15 mouse cellular contexts compared by ENCODE assay signal in the genomic region with DNA sequence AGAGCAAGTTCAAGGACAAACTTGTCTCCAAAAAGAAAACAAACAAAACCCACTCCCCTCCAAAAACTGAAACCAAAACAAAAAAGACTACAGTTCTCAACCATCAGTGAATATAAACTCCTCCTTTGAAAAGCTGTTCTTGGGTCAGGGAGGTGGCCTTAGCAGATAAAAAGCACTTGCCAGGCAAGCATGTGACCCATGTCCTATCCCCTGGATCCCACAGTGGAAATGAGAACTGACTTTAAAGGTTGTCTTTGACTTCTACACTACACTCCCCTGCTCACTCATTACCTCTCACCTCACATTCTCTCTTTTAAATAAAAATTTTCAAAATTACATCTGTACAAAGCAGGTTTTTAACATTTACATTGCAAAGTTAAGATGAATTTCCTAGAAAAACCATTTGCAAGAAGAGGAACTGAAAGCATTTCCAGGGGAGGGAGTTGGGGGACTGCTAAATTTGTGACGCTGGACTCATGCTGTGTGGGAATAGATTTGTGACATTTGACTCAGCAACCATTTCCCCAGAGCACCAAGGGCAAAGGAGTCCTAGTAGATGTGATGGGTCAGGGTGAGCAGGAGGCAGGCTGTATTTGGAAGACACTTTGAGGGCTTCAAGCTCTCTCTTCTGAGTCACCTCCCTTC. TPM values are rescaled to one million over a fixed set of nuclear protein-coding genes. Genes with fewer than 3 reads are reported as not detected.
DNase-seq lines count a peak whose midpoint lies in the region; ATAC-seq and TF ChIP-seq lines count a peak whose summit lies in the region.
"Had no signal": no experiment of that assay in that cellular context is flagged by ENCODE, and none has a peak within 500 bp of the region (broad histone marks: within the 10 kb centered on the region; RNA-seq: fewer than 3 reads in every experiment).

No protein-coding gene starts in this region.

- no peak overlapping the region for H3K9ac ChIP-seq in liver, postnatal 0 days (replicated peaks)
- H3K9ac ChIP-seq: liver, embryonic 14.5 days; stomach, embryonic 15.5 days had no signal

- H3K4me1 ChIP-seq in liver, postnatal 0 days (ENCODE audit: insufficient read depth) = peaks cover 55% of the 10 kb centered on the region
- peaks cover 29% of the 10 kb centered on the region for H3K4me1 ChIP-seq in olfactory bulb, adult 2 months (ENCODE audit: control insufficient read depth, insufficient read depth, low read length)

- peak; percentile 17 to 28 for DNase-seq in cerebellum, postnatal 10 days
- no peak for DNase-seq in cerebellum, adult 11-12 months
- DNase-seq in liver, postnatal 0 days = no peak
- no peak for DNase-seq in liver
- DNase-seq in brain, embryonic 14.5 days (ENCODE audit: low read depth) = peak; percentile 20
- no peak for DNase-seq in ovary, adult 18-20 months (ENCODE audit: low spot score)
- no peak for DNase-seq in layer of hippocampus, postnatal 36 days
- DNase-seq: cerebellum, postnatal 14 days; gastrocnemius, postnatal 36 days; kidney, adult 8-10 months had no signal

- WGBS in liver, postnatal 0 days (ENCODE audit: insufficient replicate concordance) = 41% methylated on average over 1 of the region's 1 CpGs
- WGBS in olfactory bulb, adult 2 months = 4% methylated on average over 1 of the region's 1 CpGs

- TF ChIP-seq CTCF in liver, postnatal 0 days (IDR thresholded peaks at IDR 0.05; ENCODE audit: low read depth) = no peak
- no peak for TF ChIP-seq CTCF in brain, embryonic 14.5 days (IDR thresholded peaks at IDR 0.05; ENCODE audit: borderline replicate concordance, extremely low read depth, insufficient read depth, insufficient read length)
- TF ChIP-seq CTCF in olfactory bulb, adult 2 months (IDR thresholded peaks at IDR 0.05; ENCODE audit: insufficient read depth, low read depth, low read length) = no peak

- H3K4me2 ChIP-seq in liver, postnatal 0 days (ENCODE audit: low read depth, low read length) = no peak overlapping the region
- H3K4me2 ChIP-seq: midbrain, embryonic 12.5 days; stomach, embryonic 15.5 days had no signal

- H3K36me3 ChIP-seq in liver, postnatal 0 days (replicated peaks; ENCODE audit: insufficient read depth, low read length) = no peaks in the 10 kb centered on the region
- H3K36me3 ChIP-seq: forebrain, embryonic 10.5 days; midbrain, embryonic 12.5 days; stomach, embryonic 15.5 days had no signal

- peak overlapping the region; percentile 39; the same call in 1 of the 2 replicates for H3K27ac ChIP-seq in liver, postnatal 0 days (ENCODE audit: low read depth)
- 0 out of 2 replicates have a peak overlapping the region, but pooled peaks have one; percentile 33 for H3K27ac ChIP-seq in olfactory bulb, adult 2 months (ENCODE audit: insufficient read depth, low read depth, low read length)
- H3K27ac ChIP-seq: liver, embryonic 14.5 days had no signal

- no peak overlapping the region for H3K4me3 ChIP-seq in liver, postnatal 0 days (ENCODE audit: low read depth, low read length)
- no peak overlapping the region for H3K4me3 ChIP-seq in olfactory bulb, adult 2 months (ENCODE audit: insufficient read depth, low read depth, low read length)
- H3K4me3 ChIP-seq: forebrain, embryonic 10.5 days; midbrain, embryonic 12.5 days; stomach, embryonic 15.5 days had no signal

- TF ChIP-seq POLR2A in brain, embryonic 14.5 days (IDR thresholded peaks at IDR 0.05; ENCODE audit: borderline replicate concordance, extremely low read depth, insufficient read depth, insufficient read length, poor library complexity, severe bottlenecking) = no peak
- TF ChIP-seq POLR2A in olfactory bulb, adult 2 months (IDR thresholded peaks at IDR 0.05; ENCODE audit: insufficient read depth, low read depth, low read length) = no peak

- no peaks in the 10 kb centered on the region for H3K9me3 ChIP-seq in liver, postnatal 0 days (ENCODE audit: low read length)
- H3K9me3 ChIP-seq: forebrain, embryonic 10.5 days; midbrain, embryonic 12.5 days; stomach, embryonic 15.5 days had no signal

- no peaks in the 10 kb centered on the region for H3K27me3 ChIP-seq in liver, postnatal 0 days (ENCODE audit: insufficient read depth, low read length)
- H3K27me3 ChIP-seq: midbrain, embryonic 12.5 days; stomach, embryonic 15.5 days had no signal

- ATAC-seq in liver, postnatal 0 days = 0 out of 2 replicates have a peak, but pooled peaks have one; percentile 29

- TF ChIP-seq EP300 in liver, postnatal 0 days (IDR thresholded peaks at IDR 0.05; ENCODE audit: low read depth) = no peak

RNA-seq across cellular contexts. Expression of a gene that starts 42.5 kb away (rescaled TPM):
- 2.1 and 2.3 TPM in 2 replicates for polyA plus RNA-seq in liver, postnatal 0 days (2015; fragmentation: Nextera tagmentation; extraction: Ambion mirVana)
- polyA plus RNA-seq in brain, embryonic 14.5 days (2012; rRNA removed) = 25.5 and 33.7 TPM in 2 replicates
- 51.2 TPM in 1 of 2 replicates, not detected in the other for polyA plus RNA-seq in olfactory bulb, adult 2 months (2012; ENCODE audit: insufficient read depth, insufficient read length, low replicate concordance, missing spikeins)
- total RNA-seq in layer of hippocampus, postnatal 36 days (2021) = 10 to 100 TPM; 48.5 to 58.8 TPM

Comparison
In these comparisons a context has a peak if more than half of its experiments do, and no peak if none do; other contexts are left out.
1. DNase-seq: peak in cerebellum, postnatal 10 days (2 of 2) and brain, embryonic 14.5 days (single experiment); none in cerebellum, adult 11-12 months (single experiment), liver, postnatal 0 days (single experiment), liver (single experiment), ovary, adult 18-20 months (single experiment) and layer of hippocampus, postnatal 36 days (0 of 2).